Mouse (Mus musculus): ENCODE results near the gene Fkbp10.

Fkbp10 gene

GRCm38 (mm10) chr11:100414914-100415822, at the start of gene Fkbp10:
TSS of gene Fkbp10 (plus strand) at chr11:100415697.
- peak; percentile 71 for DNase-seq (ENCODE audit: low spot score)

- no peak for DNase-seq (ENCODE audit: low spot score)
These were observed 46.4 kb upstream of the Fkbp10 start for GRCm38 (mm10) chr11:100369145-100369544.

- DNase-seq (ENCODE audit: low spot score): no peak
These were observed 45.7 kb upstream of the Fkbp10 start for GRCm38 (mm10) chr11:100369822-100370221.

- DNase-seq (ENCODE audit: low spot score): no peak
These were observed 43.4 kb upstream of the Fkbp10 start for GRCm38 (mm10) chr11:100371981-100372558.

GRCm38 (mm10) chr11:100375127-100375526, 40.4 kb upstream of the Fkbp10 start:
- DNase-seq (ENCODE audit: low spot score): no peak

- DNase-seq (ENCODE audit: low spot score): no peak
These were observed 39.5 kb upstream of the Fkbp10 start for GRCm38 (mm10) chr11:100376005-100376404.

- DNase-seq (ENCODE audit: low spot score): no peak
These were observed 38.6 kb upstream of the Fkbp10 start for GRCm38 (mm10) chr11:100376746-100377389.

- DNase-seq (ENCODE audit: low spot score): no peak
These were observed 37.5 kb upstream of the Fkbp10 start for GRCm38 (mm10) chr11:100377989-100378388.

GRCm38 (mm10) chr11:100378446-100378845, 37.1 kb upstream of the Fkbp10 start:
- no peak for DNase-seq (ENCODE audit: low spot score)

GRCm38 (mm10) chr11:100379311-100379710, 36.2 kb upstream of the Fkbp10 start:
- no peak for DNase-seq (ENCODE audit: low spot score)

- DNase-seq (ENCODE audit: low spot score): no peak
These were observed 32.8 kb upstream of the Fkbp10 start for GRCm38 (mm10) chr11:100382682-100383081.

GRCm38 (mm10) chr11:100385016-100385415, 30.5 kb upstream of the Fkbp10 start:
- no peak for DNase-seq (ENCODE audit: low spot score)

- DNase-seq (ENCODE audit: low spot score): peak; percentile 80
These were observed 28.9 kb upstream of the Fkbp10 start for GRCm38 (mm10) chr11:100386586-100386985.

GRCm38 (mm10) chr11:100387111-100387510, 28.4 kb upstream of the Fkbp10 start:
- no peak for DNase-seq (ENCODE audit: low spot score)

- DNase-seq (ENCODE audit: low spot score): peak; percentile 69
These were observed 27.7 kb upstream of the Fkbp10 start for GRCm38 (mm10) chr11:100387589-100388375.

- DNase-seq (ENCODE audit: low spot score): no peak
These were observed 26.9 kb upstream of the Fkbp10 start for GRCm38 (mm10) chr11:100388588-100388987.

- DNase-seq (ENCODE audit: low spot score): no peak
These were observed 25.5 kb upstream of the Fkbp10 start for GRCm38 (mm10) chr11:100389931-100390445.

GRCm38 (mm10) chr11:100391081-100391883, 24.2 kb upstream of the Fkbp10 start:
- peak; percentile 63 for DNase-seq (ENCODE audit: low spot score)

GRCm38 (mm10) chr11:100391884-100392345, 23.6 kb upstream of the Fkbp10 start:
- no peak for DNase-seq (ENCODE audit: low spot score)

- no peak for DNase-seq (ENCODE audit: low spot score)
These were observed 22.5 kb upstream of the Fkbp10 start for GRCm38 (mm10) chr11:100392958-100393357.

GRCm38 (mm10) chr11:100393733-100394132, 21.8 kb upstream of the Fkbp10 start:
- DNase-seq (ENCODE audit: low spot score): peak; percentile 69
